Comparison of ENCODE assay signal across 8 mouse cellular contexts in genomic region chr7:7136379-7136866, GRCm38 (mm10). TPM values are rescaled to one million over a fixed set of nuclear protein-coding genes. Genes with fewer than 3 reads are reported as not detected.
DNase-seq lines count a peak whose midpoint lies in the region; ATAC-seq lines count a peak whose summit lies in the region.

Gene Zfp773, minus strand, starts transcription at chr7:7136755.

- peak within 1 kb of the TSS; percentile 66 for H3K4me2 ChIP-seq in hindbrain, embryonic 15.5 days

- peaks cover 14% of the 10 kb centered on the region for H3K4me1 ChIP-seq in hindbrain, embryonic 15.5 days (replicated peaks)

- DNase-seq in R1 (ENCODE audit: low read depth, low spot score): peak; percentile 77
- DNase-seq in cerebellum, adult 8-10 months: peak; percentile 57
- DNase-seq in frontal cortex, postnatal 10 days (ENCODE audit: low spot score in 2 of 2): peak; percentile 24 to 61
- peak; percentile 38 to 42 for DNase-seq in layer of hippocampus, postnatal 25 days (ENCODE audit: extremely low spot score in 1 of 2, low spot score in 1 of 2)
- peak; percentile 68 for DNase-seq in lung, postnatal 10 days
- DNase-seq in ovary, postnatal 36 days (ENCODE audit: low spot score): peak; percentile 52
- peak; percentile 51 for DNase-seq in urinary bladder, postnatal 14 days (ENCODE audit: low spot score)

- peak within 1 kb of the TSS; percentile 87 for H3K27ac ChIP-seq in hindbrain, embryonic 15.5 days (replicated peaks)

- H3K9ac ChIP-seq in hindbrain, embryonic 15.5 days: peak within 1 kb of the TSS; percentile 60

- no peaks in the 10 kb centered on the region for H3K27me3 ChIP-seq in hindbrain, embryonic 15.5 days

- peak within 1 kb of the TSS; percentile 55 for H3K4me3 ChIP-seq in hindbrain, embryonic 15.5 days

- ATAC-seq in hindbrain, embryonic 15.5 days (ENCODE audit: low FRiP score, low read depth): peak; percentile 98

- peaks cover 24% of the 10 kb centered on the region for H3K36me3 ChIP-seq in hindbrain, embryonic 15.5 days

- H3K9me3 ChIP-seq in hindbrain, embryonic 15.5 days: no peaks in the 10 kb centered on the region

- 4% methylated on average over 16 of the region's 16 CpGs for WGBS in hindbrain, embryonic 15.5 days

RNA-seq across cellular contexts. Expression of gene Zfp773, which starts in this region (rescaled TPM):
- polyA plus RNA-seq in hindbrain, embryonic 15.5 days (2015; fragmentation: Nextera tagmentation; extraction: Ambion mirVana): 12.9 and 13.2 TPM in 2 replicates
- total RNA-seq in layer of hippocampus, postnatal 25 days (2021): 1 to 10 TPM; 1.9 to 2.3 TPM

Comparison
In these comparisons a context has a peak if more than half of its experiments do, and no peak if none do; other contexts are left out.
1. Peak in every context shown above with its lines: DNase-seq, ATAC-seq, H3K4me3 ChIP-seq and H3K27ac ChIP-seq.